Mouse (Mus musculus) cortical plate, adult 2 months (tissue): Measurements from ENCODE around the gene Olfr961. TPM values are rescaled to one million over a fixed set of nuclear protein-coding genes. Genes with fewer than 3 reads are reported as not detected.

ENCODE experiments used
- H3K27ac ChIP-seq: fragments of 200-500 bp; 2 replicates; pipeline ENCODE4 v1.5.1; 2012; ENCODE audit warnings: low read length, control low read depth, inconsistent platforms; ENCODE audit not compliant: insufficient read depth
- H3K4me1 ChIP-seq: fragments of 200-500 bp; 2 replicates; pipeline ENCODE4 v1.6.1; 2011; ENCODE audit warnings: low read length; ENCODE audit not compliant: control insufficient read depth, insufficient read depth
- H3K4me3 ChIP-seq: fragments of 200-500 bp; 2 replicates; pipeline ENCODE4 v1.5.1; 2011; ENCODE audit warnings: mild to moderate bottlenecking, low read length, control low read depth; ENCODE audit not compliant: insufficient read depth
- CTCF ChIP-seq: fragments of 200-500 bp; IDR thresholded peaks from 2 replicates; pipeline ENCODE4 v1.5.1; 2011; ENCODE audit warnings: mild to moderate bottlenecking, control low read depth, low read length; ENCODE audit not compliant: insufficient read depth; ENCODE audit errors: extremely low read depth
- POLR2A ChIP-seq: fragments of 200-500 bp; IDR thresholded peaks from 2 replicates; pipeline ENCODE4 v1.6.1; 2011; ENCODE audit warnings: mild to moderate bottlenecking, low read length, control low read depth; ENCODE audit not compliant: insufficient read depth; ENCODE audit errors: extremely low read depth
- polyA plus RNA-seq: library from polyadenylated mRNA; depleted of rRNA; stranded (reverse); fragments of >200 nt; gene quantifications from 2 replicates; pipeline ENCODE4 v1.2.3, GENCODE M21; 2012; rRNA removed

The Olfr961 gene
- polyA plus RNA-seq: not detected in 2 replicates

DNA sequence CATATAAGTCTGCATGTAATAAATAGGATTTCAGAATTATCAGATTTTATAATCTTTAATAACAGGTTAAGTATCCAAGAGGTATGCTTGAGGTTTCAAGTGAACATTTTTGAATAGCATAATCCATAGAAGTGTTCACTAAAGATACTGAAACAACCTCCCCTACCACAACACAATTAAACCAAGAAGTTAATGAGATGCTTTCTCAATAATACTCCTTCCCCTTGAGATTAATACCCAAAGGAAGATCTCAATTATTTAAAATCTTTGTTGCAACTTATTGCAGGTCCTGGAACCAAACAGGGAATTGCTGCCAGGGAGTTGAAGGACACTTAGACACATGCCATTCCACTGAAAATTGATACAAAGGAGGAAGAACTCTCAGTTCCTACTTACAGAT lies at the start of gene Olfr961:
Gene Olfr961, plus strand, starts transcription at position 301 of the 400 bp plus-strand sequence.
- Histone ChIP-seq H3K4me3 (no peak within 1 kb of the TSS), H3K27ac (no peak within 1 kb of the TSS), H3K4me1 (no peaks in the 10 kb centered on the region)
- TF ChIP-seq POLR2A (no peak), CTCF (no peak)

DNA sequence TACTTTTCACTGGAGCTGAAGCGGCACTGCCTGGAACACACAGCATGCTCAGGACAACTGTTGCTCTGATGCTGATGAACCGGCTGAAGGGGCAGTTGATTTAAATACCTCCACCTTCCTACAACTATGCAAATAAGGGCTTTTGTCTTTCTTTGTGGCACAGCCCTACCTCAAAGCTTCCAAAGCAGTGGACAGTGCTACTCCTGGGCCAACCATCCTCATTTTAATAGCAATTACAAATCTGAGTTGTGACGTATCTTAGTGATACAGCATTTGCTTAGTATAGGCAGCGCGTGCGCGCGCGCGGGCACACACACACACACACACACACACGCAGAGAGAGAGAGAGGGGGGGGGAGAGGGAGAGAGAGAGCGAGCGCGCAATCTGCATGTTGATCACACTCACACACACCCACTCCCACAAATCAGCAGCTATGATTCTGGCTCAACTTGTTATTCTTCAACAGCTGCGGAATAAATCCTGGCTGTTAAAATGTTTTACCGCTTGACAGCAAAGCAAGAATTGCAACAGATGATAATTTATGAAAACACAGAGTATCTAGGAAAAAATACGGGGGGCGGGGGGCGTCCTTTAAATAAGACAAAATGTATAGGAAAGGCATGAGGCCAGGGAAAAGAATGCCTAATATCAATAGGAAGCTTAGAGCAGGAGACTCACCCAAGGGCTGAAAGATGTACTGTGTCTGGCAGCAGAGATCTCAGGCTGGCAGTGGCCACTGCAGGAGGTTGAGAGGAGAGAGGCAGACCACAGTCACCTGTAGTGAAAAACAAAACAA lies 42.2 kb upstream of the Olfr961 start:
- Histone ChIP-seq H3K27ac (no peak overlapping the region), H3K4me3 (peak overlapping the region; percentile 36), H3K4me1 (peaks cover 2% of the 10 kb centered on the region; the same call in 1 of the 2 replicates)
- TF ChIP-seq POLR2A (no peak), CTCF (no peak)

DNA sequence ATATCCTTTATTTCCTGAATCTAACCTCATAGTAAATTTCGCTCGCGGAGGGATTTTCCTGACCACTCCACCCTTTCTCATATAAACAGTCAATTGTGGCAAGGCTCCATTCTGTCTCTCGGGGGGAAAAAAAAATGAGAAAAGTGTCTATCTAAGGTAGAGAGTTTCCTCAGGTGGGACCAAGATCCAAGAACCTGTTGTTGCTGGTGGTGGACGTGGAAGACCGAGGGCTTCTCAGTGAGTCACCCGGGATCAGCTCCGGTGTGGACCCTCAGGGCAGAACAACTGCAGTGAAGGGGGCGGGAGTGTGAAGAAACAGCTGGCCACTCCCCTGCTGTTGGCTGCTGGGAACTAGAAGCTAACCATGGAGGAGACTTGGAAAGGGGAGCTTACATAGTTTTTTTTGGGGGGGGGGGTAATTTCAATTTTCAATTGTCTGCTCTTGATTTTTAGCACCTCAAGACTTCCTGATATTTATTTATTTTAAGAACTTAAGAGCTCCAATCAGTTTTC lies 41.5 kb upstream of the Olfr961 start:
- peaks cover 2% of the 10 kb centered on the region; the same call in 1 of the 2 replicates for H3K4me1 ChIP-seq
- TF ChIP-seq CTCF (no peak), POLR2A (no peak)
- peak overlapping the region; percentile 36 for H3K4me3 ChIP-seq
- H3K27ac ChIP-seq: no peak overlapping the region

DNA sequence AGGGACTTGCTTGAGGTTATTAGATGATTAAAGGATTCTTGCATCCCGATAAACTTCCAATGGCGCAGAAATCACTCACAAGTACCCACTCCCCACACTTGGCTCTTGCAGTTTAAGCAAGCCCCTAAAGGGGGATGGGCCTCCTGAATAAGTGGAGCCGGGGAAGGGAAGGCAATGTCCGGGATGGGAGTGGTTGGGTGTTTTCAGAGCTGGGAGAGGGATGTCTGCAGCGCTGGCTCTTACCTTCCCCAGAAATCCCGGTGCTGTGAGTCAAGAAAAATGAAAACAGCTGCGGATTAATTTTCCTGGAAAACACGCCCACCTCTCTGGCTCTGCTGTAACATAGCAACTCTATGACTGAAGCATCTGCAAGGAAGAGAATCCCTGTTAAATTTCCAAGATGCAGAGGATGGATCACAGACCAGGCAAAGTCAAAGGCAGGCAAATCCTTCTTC lies 40.9 kb upstream of the Olfr961 start, which contains the start of gene AW551984:
Gene AW551984, minus strand, starts transcription at position 405 of the 455 bp plus-strand sequence.
- Histone ChIP-seq H3K4me1 (peaks cover 2% of the 10 kb centered on the region; the same call in 1 of the 2 replicates), H3K27ac (no peak within 1 kb of the TSS), H3K4me3 (peak within 1 kb of the TSS; percentile 36)
- TF ChIP-seq POLR2A (no peak), CTCF (no peak)

DNA sequence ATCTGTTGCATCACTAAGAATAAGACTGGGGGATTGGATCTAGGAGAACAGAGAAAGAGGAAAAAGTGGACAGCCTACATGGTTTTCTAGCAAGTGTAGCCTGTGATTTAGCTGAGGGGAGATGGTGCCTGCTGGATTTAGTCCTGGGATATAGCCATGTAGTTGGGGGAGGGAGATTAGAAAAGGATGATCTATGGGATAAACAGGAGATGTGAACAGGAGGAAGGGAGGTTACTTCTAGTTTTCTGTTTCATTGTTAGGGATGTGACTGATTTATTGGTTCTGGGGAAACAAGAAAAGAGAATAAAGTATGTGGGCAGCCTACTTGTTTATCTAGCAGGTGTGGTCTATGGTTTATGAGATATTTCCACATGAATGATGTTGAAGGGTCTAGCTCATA lies 36.4 kb upstream of the Olfr961 start:
- Histone ChIP-seq H3K4me1 (no peaks in the 10 kb centered on the region), H3K4me3 (no peak overlapping the region), H3K27ac (no peak overlapping the region)
- TF ChIP-seq CTCF: no peak
- no peak for TF ChIP-seq POLR2A

DNA sequence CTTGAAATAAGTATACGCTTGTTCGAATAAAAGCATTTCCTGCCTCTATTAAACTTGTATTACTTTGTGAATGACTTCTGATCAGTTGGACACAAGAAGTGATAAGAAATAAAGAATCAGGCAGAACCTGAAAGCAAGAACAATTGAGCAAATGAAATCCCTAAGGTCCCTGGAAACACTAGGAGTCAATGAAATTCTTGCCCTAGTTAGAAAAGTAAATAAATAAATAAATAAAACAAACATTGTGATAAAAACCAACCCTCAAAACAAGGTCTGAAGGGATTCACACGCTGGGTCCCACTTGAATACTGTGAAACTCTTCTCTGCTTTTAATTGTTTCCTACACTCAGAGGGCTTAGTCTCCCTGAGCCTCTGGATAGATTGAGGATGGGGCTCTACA lies 34.5 kb upstream of the Olfr961 start, which contains the start of gene Olfr148:
Gene Olfr148, plus strand, starts transcription at position 301 of the 400 bp plus-strand sequence.
- TF ChIP-seq CTCF: no peak
- no peak for TF ChIP-seq POLR2A
- Histone ChIP-seq H3K4me3 (no peak within 1 kb of the TSS), H3K27ac (no peak within 1 kb of the TSS), H3K4me1 (no peaks in the 10 kb centered on the region)

DNA sequence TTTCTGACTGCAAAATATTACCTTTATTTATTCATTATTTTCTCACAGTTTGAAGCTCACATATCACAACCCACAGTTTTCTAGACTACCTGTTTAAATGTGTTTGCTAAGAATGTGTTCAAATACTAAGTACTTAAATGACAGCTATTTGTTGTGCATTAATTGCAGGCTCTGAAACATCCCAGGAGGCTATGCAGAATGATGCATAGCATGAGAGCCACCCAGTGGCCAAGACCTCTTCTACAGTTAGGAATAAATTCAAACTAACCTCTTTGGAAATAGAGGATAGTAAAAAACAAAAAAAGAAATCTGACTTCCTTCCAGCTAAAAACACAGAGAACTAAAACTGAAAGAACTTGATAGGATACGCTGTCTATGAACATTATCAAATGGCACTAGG lies 32.9 kb upstream of the Olfr961 start:
- no peaks in the 10 kb centered on the region for H3K4me1 ChIP-seq
- peak; percentile 55 for TF ChIP-seq CTCF
- no peak for TF ChIP-seq POLR2A
- no peak overlapping the region for H3K27ac ChIP-seq
- no peak overlapping the region for H3K4me3 ChIP-seq

DNA sequence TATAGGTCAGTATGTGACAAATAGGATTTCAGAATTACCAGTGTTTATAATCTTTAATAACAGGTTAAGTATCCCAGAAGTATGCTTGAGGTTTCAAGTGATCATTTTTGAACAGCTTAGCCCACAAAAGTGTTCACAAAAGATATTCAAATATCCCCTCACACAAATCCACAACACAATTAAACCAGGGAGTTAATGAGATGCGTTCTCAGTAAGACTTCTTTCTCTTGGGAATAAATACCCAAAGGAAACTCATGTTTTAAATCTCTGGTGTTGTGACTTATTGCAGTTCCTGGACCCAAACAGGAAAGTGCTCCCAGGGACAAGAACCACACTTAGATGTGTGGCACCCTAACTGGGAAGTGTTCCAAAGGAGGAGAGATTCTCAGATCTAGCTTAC lies 23.8 kb upstream of the Olfr961 start, which contains the start of gene Olfr960:
Gene Olfr960, plus strand, starts transcription at position 301 of the 400 bp plus-strand sequence.
- no peak for TF ChIP-seq CTCF
- no peaks in the 10 kb centered on the region for H3K4me1 ChIP-seq
- no peak within 1 kb of the TSS for H3K4me3 ChIP-seq
- no peak within 1 kb of the TSS for H3K27ac ChIP-seq

DNA sequence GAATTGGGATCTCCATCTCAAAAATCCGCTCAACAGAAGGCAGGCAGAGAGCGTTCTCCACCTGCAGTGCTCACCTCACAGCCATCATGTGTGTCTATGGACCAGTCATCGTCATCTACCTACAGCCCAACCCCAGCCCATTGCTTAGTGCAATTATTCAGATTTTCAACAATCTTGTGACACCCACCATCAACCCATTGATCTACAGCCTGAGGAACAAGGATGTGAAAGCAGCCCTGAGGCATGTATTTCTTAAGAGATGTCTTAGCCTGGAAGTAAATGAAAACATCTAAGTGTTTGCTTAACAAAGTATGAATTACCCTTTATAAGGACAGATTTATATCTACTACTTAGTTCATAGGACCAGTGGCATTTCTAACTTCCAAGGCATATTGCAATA lies 21.1 kb upstream of the Olfr961 start:
- no peak for TF ChIP-seq CTCF
- no peak for TF ChIP-seq POLR2A
- no peak overlapping the region for H3K27ac ChIP-seq
- H3K4me1 ChIP-seq: no peaks in the 10 kb centered on the region
- H3K4me3 ChIP-seq: no peak overlapping the region

DNA sequence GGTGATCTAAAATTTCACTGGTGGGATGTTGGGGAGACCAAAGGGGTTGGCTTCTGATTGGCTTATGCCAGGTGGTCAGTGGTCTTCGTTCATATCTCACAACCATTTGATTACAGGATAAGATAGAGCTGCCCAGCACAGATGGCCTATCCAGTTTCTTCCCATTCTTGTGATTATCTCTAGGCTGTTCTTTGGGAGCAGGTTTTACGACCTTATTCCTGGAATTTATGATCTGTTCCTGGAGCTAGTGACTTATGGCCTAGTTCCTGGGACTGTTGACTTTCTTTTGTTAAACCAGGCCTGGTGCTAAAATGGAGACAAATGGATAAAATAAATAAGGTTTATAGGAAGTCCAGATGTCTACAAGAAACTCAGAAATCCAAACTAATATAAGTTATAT lies 20.2 kb upstream of the Olfr961 start:
- Histone ChIP-seq H3K27ac (no peak overlapping the region), H3K4me3 (no peak overlapping the region), H3K4me1 (no peaks in the 10 kb centered on the region)
- no peak for TF ChIP-seq CTCF
- TF ChIP-seq POLR2A: no peak
